Mouse (Mus musculus): Measurements from ENCODE around the gene Mdm2.
A peak's percentile ranks its signal among the peaks of the same experiment; 100 is the strongest.
"Not testable (repeated sequence)": the region's sequence is repeated elsewhere in the genome, so short reads cannot be mapped to it uniquely, and the experiment has no call there.

The Mdm2 gene

DNA sequence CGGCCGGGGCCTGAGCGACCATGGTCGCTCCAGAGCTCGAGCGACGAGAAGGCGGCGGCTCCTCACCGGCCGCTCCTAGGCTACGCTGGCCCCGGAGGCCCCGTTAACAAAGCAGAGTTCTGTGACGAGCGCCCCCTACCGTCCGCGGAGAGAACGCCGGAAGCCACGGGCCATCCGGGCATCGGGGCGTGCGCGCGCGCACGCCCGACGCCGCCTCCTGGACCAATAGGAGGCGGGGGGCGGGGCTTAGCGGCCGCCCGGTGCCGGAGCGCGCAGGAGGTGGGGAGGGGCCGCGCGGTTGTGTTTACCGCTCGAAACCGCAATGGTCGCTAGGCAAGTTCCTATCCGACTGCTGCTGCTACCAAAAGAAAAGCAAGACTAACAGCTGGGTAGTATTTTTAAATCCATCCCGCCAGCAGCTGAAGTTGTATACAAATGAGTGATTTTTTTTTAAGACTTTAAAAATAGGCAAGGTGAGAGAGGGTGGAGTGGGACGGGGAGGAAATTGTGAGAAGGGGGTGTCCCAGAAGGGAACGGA is at the start of gene Mdm2:
Mdm2 (minus strand) TSS at position 155 of the 538 bp plus-strand sequence.
- DNase-seq (ENCODE audit: low spot score in 2 of 2), result peak; percentile 96 to 98

DNA sequence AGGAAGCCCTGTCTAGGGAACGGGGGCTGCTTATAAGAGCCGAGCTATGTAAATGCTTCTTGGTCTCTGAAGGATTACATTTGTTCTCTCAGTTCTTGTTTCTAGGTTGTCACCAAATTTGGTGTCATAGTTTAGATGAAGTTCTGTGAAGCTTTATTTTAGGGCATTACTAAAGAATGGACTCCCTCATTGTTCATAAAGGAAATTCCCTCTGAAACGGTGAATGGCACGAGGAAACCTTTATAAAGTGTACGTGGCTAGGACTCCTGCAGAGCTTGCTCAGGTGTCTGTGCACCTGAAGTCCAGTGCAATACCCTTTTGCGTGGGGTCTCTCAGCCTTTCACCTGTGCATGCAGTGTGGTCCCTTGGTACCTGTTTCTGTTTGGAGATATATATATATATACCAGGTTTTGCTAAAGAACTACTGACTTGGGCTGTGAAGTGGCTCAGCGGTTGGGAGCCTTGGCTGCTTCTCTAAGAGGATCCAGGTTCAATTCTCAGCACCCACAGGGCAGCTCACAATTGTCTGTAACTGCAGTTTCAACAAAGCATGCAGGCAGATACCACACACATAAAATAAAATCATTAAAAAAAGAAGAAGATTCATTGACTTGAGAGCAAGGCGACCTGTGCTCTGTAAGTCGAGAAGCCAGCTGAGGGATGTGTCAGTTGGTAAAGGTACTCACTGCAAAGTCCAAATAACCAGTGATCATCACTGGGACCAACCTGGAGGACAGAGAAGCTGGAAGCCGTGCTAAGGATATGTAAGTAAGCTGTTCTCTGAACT is 49.5 kb upstream of the Mdm2 start:
- DNase-seq (ENCODE audit: low spot score in 2 of 2), result no peak

DNA sequence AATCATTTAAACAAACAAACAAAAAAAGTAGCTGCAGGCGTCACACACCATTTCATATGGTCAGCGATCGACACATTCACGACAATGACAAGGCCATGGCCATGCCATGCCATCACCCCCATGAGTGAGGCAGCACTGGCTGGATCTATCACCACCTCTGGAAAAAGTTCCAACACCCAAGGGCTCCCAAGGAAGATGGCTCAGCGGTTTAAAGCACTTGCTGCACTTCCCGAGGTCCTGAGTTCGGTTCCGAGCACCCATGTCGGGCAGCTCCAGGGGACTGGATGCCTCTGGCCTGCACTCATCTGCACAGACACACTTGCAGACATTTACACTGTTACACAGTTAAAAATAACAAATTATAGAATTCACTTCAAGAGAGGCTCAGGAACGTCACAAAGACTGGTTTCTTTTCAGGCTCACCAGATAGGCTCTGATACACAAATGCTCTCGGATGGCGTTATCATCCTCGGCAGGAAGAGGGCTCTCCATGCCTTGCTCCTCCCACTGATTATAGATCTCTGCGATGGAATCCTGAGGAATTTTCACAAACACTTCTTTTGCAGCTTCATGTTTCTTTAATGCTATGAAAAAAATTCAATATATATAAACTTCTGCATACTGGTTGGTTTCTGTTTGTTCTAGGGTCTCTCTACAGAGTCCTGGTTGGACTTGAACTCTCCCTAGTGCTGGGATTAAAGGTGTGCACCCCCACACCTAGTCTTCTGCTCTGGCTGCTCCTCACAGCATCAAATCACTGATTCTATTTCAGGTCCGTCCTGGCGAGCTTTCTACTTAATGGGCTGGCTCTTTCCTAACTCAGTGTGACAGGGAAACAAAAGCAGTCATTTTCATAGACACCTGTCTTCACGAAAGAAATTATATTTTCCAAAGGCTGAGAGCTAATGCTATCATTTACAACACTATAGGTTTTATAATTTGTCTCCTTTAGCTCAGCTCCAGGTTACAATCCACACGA is 48.5 kb upstream of the Mdm2 start:
- DNase-seq (ENCODE audit: low spot score in 2 of 2), result no peak

DNA sequence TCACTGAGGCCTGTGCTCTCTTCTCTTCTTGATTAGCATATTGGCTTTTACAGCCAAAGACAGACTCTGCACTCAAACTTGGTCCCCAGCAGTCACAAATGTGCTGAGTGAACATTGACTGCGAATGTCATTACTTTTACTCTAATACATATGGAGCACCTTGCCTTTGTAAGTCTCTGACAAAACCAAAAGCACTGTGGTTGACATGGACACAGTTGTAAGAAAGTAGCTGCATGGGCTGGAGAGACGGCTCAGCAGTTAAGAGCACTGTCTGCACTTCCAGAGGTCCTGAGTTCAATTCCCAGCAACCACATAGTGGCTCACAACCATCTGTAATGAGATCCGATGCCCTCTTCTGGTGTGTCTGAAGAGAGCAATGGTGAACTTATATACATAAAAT is 47.8 kb upstream of the Mdm2 start:
- not testable (repeated sequence) for DNase-seq (ENCODE audit: low spot score in 2 of 2)

DNA sequence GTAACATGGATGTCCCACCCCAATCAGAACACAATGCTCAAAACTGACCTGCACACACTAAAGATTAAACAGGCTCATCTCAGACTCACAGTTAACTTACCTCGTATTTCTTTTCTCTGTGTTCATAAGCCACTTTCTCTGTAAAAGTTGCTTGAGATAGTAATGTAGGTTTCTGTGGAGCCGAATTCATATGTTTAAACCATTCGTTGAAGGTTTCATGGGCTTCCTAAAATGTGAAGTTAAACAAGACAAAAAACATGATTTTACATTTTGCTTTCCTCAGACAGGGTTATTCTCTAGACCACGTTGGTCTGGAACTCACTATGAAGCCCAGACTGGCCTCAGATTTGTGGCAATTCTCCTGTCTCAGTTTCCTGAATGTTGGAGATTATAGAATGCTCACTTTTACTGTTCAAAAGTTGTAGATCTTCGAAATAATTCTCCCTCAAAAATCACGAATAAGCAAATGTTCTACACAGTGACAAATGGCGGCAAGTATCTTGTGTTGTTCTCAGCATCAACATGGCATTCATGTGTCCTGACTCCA is 47.3 kb upstream of the Mdm2 start:
- DNase-seq (ENCODE audit: low spot score in 2 of 2), result no peak

DNA sequence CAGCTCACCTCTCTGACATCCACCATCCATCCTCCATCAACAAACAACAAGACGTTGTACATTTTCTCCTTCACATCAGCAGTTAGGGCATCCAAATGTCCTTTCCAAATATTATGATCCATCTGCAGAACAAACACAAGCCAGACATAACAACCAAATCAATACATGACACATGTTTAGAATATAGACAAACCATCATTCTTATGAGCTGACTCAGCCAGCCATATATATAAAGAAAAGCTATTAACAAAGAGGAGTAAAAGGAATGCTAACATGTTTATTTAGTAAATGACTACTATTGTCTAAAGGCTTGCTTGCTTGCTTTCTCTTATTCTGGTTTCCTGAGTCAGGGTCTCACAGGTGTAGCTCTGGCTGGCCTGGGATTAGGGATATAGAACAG is 46.7 kb upstream of the Mdm2 start:
- DNase-seq (ENCODE audit: low spot score in 2 of 2), result no peak

DNA sequence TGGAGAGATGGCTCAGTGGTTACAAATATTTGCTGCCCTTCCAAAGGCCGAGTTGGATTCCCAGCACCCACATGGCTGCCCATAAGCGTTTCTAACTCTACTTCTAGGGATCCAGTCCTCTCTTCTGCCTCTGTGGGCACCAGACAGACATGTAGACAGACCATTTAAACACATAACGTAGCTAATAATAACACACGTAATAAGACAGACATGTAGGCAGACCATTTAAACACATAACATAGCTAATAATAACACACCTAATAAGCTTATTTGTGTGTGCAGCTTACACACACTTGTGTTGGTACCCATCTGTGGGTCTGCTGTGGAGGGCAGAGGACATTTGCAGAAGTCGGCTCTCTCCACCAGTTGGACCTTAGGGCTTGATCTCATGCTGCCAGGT is 46.2 kb upstream of the Mdm2 start:
- DNase-seq (ENCODE audit: low spot score in 2 of 2), result no peak

DNA sequence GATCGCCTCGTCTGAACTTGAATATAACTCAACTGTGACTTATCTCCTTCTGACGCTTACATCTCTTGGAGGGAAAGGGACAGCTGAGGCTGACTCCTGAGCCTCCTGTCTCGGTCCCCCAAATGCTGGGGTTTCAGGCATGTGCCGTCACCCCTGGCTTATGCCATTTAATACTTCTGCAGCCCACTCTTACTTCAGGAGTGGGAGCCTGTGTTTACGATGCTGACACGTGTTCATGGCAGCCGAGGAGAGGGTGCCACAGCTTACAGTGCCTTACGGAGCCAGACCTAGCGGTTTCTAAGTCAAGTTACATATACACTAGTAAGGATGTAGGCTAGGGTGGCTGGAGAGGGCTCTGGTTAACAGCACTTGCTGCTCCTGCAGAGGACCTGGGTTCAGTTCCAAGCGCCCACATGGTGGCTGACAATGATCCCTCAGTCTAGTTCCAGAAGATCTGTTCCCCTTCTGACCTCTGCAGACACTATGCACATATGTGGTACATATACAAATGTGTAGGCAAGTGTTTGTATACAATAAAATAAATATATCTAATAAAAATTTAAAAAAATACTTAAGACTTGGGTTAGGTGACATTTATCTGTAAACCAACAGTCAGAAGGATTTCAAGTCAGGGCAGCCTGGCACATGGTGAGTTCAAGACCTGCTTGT is 45.4 kb upstream of the Mdm2 start:
- no peak for DNase-seq (ENCODE audit: low spot score in 2 of 2)

DNA sequence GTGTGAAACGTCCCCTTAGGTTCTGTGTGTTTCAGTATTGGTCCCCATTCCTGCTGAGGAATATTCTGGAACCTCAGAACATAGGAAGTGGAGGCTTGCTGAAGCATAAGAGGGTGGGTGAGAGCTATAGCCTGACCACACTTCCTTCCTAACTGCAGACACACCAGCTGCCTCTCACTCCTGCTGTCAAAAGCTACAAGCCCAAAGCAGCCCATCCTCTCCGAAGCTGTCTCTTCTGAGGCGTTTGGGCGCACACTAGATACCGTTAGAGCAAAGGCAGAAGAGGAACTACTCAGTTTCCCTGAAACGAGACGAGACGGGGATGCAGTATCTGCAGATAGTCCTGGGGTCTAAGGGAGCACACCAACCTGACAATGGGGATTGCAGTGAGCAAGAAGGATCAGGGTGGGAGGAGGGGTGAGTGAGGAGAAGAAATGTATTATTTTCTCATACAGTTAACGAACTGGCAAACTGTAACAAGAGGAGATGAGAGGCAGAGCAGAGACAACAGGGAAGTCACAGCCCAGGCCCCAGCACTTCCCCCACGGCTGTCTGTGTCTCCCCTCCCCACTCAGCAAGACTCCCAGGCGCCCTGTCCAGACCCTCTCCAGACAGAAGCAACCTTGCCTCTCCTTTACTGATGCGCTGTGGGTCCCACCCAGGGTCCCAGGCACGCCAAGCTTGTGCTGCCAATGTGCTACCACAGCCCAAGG is 44.7 kb upstream of the Mdm2 start:
- DNase-seq (ENCODE audit: low spot score in 2 of 2), result no peak

DNA sequence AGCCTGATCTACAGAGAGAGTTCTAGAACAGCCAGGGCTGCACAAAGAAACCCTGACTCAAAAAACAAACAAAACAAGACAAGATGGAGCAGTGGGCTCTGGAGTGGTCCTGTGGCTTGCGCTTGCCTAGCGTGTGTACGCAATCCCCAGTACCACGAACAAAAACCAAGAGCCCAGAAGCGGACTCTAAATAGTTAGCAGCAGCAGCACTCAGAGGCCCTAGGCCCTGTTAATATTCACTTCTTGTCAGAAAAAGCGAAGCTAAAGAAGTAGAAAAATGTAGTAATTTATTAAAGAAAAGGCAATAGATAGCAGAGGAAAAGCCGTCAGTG is 44.0 kb upstream of the Mdm2 start:
- no peak for DNase-seq (ENCODE audit: low spot score in 2 of 2)

DNA sequence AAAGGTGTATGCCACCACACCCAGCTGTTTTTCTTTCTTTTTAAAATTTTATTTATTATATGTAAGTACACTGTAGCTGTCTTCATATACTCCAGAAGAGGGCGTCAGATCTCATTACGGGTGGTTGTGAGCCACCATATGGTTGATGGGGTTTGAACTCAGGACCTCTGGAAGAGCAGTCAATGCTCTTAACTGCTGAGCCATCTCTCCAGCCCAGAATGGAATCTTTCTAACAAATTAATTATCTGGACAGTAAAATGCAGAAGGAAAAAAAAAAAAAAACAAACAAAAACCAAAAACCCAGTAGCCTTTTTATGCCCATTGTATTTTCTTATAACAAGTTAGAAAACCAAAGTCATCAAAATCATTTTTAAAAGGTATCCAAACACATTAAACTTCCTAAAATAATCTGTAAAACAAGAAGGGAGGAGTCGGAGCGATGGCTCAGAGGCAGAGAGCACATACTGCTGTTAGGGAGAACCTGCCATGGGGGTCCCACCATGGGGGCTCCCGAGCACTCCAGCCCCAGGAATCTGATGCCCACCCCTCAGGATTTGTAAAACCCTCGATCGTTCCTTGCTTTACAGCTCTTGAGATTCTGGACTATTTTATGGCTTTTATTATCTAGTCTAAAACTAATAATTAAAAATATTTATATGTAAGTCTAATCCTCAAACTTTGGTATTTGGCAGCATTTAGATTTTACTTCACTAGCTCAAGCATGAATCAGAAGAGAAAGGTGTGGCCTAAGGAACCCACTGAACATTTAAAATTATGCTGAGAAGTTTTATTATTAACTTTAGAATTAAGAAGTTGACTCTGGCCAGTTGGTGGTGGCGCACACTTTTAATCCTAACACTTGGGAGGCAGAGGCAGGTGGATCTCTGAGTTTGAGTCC is 43.4 kb upstream of the Mdm2 start:
- no peak for DNase-seq (ENCODE audit: low spot score in 2 of 2)

DNA sequence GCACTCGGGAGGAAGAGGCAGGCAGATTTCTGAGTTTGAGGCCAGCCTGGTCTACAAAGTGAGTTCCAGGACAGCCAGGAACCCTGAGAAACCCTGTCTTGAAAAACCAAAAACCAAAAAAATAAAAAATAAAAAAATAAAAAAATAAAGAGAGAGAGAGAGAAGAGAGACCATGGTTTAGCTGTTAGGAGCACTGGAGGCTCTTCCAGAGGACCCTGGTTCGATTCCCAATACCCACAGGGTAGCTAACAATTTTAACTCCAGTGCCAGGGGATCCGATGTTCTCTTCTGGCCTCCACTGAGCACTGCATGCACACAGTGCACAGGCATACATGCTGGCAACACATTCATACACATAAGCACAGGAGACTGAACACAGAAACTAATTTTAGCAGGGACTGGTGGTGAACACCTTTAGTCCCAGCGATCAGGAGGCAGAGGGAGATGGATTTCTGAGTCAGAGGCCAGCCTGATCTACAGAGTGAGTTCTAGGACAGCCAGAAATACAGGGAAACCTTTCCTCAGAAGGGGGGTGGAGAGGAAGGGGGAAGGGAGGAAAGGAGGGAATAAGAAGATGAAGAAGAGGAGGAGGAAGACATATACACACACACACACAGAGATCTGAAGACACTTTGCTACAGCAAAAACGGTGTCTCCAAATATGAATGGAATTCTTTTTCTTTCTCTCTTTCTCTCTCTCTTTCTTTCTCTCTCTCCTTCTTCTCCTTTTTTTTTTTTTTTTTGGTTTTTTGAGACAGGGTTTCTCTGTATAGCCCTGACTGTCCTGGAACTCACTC is 42.5 kb upstream of the Mdm2 start:
- no peak for DNase-seq (ENCODE audit: low spot score in 2 of 2)

DNA sequence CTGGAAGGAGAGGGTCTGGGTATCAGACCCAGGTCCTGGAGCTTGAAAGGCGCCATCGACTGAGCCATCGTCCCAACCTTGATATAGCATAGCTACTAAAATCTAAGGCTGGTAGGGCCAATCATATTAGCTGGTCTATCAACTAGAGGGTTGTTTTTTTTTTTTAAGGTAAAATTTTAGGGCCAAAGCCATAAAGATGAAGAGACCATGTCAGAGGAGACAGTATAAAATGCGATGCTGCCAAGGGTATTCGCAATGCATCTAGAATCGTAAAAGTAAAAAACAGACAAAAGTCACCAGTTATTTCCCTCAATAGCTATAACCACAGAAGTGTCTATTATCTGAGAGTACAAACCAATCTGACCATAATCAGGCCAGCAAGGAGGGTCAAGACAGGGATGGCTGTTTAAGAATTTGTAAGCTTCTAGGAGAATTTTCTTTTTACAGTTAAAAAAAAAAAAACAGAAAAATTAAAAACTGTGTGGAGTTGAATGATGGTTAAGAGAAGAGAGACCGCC is 41.8 kb upstream of the Mdm2 start:
- DNase-seq (ENCODE audit: low spot score in 2 of 2), result no peak

DNA sequence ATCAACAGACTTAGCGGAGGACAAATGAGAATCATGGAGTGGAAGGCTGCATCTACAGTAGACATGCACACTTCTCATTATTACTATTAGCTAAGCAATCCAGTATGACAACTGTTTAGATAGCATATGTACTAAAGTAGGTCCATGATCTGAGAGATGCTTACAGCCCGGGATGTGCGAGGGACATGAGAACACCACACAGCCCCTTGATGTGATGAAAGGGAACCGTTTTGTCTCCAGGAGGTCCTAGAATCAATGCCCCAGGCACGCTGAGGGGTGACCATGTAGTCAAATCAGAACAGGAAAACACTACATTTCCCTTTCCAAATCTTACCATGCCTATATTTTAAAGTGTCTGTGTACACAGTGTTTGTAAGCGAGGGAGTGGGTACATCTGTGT is 41.2 kb upstream of the Mdm2 start:
- no peak for DNase-seq (ENCODE audit: low spot score in 2 of 2)

DNA sequence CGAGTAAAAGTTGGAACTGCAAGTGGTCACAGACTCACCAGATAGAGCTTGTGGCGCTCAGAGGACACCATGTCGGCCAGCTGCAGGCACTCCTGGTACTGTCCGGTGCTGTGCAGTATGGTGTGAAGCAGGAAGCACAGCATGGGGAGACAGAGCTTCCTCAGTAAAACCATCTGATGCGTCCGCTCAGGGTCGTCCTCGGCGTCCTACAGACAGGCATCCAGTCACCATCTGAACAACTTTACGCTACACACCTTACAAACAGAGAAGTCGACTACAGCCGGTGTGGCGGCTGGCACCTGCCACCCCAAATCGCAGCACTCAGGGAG is 40.7 kb upstream of the Mdm2 start:
- no peak for DNase-seq (ENCODE audit: low spot score in 2 of 2)

DNA sequence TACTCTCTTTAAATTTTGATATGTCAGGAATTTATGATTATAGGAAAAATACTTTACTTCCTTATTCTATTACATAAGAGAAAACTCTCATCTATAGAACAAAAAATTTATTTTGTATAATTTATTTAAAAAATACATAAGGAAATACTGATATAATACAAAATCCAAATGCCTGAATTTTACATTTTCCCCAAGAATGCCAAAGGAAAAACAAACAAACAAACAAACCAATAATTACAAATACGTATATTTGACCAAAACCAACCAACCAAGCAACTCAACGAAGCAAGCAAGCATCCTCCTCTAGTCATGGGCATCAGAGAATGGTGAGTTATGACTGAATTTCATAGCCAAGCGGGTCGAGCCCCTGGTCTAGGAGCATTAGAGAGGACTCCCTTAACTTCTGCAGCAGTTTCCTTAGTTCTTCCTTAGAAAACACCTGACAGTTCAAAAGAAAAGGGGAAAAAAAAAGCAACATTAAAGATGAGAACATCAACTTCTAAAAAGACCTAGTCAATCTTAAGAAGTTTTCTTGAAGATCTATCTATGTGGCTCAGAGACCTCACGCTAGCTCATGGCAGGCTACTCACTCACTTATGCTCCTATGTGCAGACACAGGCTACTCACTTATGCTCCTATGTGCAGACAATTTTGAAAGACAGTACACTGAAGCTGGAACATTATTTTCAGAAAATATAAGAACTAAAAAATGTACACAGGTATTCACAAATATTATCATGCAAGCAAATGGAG is 40.1 kb upstream of the Mdm2 start:
- no peak for DNase-seq (ENCODE audit: low spot score in 2 of 2)

DNA sequence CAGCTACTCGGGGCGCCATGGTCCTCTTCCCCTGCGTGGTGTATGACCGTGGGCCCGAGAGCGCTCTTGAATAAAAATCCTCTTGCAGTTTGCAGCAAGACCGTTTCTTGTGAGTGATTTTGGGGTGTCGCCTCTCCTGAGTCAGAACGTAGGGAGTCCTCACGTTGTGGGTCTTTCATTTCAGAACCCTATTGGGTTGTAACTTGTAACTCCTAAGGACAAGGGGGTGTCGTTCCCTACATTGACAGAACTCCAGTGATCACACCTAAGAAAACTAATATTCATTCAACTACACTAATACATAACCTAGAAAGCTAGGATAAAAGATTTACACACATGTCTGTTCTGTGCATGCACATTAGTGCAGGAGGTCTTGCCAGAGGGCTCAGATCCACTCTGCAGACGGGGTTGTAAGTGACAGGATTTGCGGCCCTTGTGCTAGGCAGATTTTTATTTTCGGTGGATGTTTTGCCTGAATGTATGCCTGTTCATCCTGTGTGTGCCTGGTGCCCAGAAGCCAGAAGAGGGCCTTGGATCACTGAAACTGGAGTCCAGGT is 39.3 kb upstream of the Mdm2 start:
- no peak for DNase-seq (ENCODE audit: low spot score in 2 of 2)

DNA sequence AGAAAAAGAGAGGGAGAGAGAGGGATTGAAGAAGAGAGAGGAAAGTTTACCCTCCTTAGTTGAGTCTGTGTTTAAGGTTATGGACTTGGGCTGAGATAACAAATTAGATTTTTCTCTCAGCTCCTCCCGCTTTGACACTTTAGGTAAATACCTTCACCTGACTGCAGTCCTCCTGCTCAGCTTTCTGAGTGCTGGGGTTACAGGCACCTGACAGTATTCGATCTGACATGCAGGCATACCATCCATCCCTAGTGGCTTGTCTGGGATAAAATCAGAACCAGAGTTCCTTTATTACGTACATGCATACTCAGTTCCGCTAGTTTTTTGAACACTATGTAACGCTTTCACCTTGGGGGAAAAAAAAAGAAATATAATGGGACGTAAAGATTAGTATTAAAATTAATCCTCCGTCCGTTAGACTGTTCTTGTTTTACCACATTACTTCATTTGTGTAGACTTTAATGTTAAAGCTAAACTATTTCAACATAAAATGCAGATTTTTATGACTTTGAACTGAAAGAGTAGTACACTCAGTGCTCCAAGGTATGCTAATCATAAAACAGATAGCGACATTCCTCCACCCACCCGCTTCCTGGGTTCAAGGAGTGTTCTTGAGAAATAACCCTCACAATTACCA is 38.6 kb upstream of the Mdm2 start:
- DNase-seq (ENCODE audit: low spot score in 2 of 2), result no peak

All from right cerebral cortex, adult 2 months (tissue).